Mouse (Mus musculus) hindbrain, postnatal 0 days (tissue): Measurements from ENCODE around the gene Gse1. TPM values are rescaled to one million over a fixed set of nuclear protein-coding genes. Genes with fewer than 3 reads are reported as not detected.

Experiments
- ATAC-seq: fragments of 200-750 bp; cut with Nextera tagmentation; 2 replicates; pipeline ENCODE4 v1.8.0; 2017; ENCODE audit warnings: mild to moderate bottlenecking, moderate TSS enrichment, moderate library complexity
- DNase-seq: peaks from one replicate; pipeline ENCODE4 v3.0.0-alpha.2; 2015; ENCODE audit warnings: low spot score
- H3K27ac ChIP-seq: fragments of 300-500 bp; sonication (generic); 2 replicates; pipeline ENCODE4 v1.5.1; 2014; ENCODE audit warnings: mild to moderate bottlenecking
- H3K27me3 ChIP-seq: fragments of 300-500 bp; sonication (generic); 2 replicates; pipeline ENCODE4 v1.6.1; 2014; ENCODE audit warnings: low read length, mixed read lengths; ENCODE audit not compliant: insufficient read depth
- H3K36me3 ChIP-seq: fragments of 300-500 bp; sonication (generic); 2 replicates; pipeline ENCODE4 v1.6.1; 2014; ENCODE audit warnings: low read length, mixed read lengths; ENCODE audit not compliant: insufficient read depth
- H3K4me1 ChIP-seq: fragments of 300-500 bp; sonication (generic); 2 replicates; pipeline ENCODE4 v1.6.1; 2014; ENCODE audit warnings: antibody characterized with exemption, low read length, mixed read lengths; ENCODE audit not compliant: insufficient read depth
- H3K4me2 ChIP-seq: fragments of 300-500 bp; sonication (generic); 2 replicates; pipeline ENCODE4 v1.6.1; 2014; ENCODE audit warnings: low read depth, mild to moderate bottlenecking, low read length, moderate library complexity, mixed read lengths
- H3K4me3 ChIP-seq: fragments of 300-500 bp; sonication (generic); 2 replicates; pipeline ENCODE4 v1.5.1; 2014; ENCODE audit warnings: low read length
- H3K9ac ChIP-seq: fragments of 300-500 bp; sonication (generic); replicated peaks from 2 replicates; pipeline ENCODE4 v1.6.1; 2014; ENCODE audit warnings: mild to moderate bottlenecking, low read length, moderate library complexity, mixed read lengths
- H3K9me3 ChIP-seq: fragments of 300-500 bp; sonication (generic); 2 replicates; pipeline ENCODE4 v1.6.1; 2016; ENCODE audit warnings: low read length, mixed read lengths
- CTCF ChIP-seq: IDR thresholded peaks from 2 replicates; pipeline ENCODE4 v1.5.1; 2016; ENCODE audit warnings: antibody characterized with exemption, control low read depth, low read depth
- WGBS: fragments of 180-500 bp; shearing (Covaris S2); extraction: QIAGEN DNeasy Blood & Tissue Kit; methylation state at CpG from one replicate; pipeline ENCODE4 v1.1.7; 2014; 5-methylcytosine and 5-hydroxymethylcytosine counted together
- polyA plus RNA-seq: library from polyadenylated mRNA; unstranded; fragments of >200 nt; fragmentation: Nextera tagmentation; extraction: Ambion mirVana; gene quantifications from 2 replicates; pipeline ENCODE4 v1.2.1, GENCODE M21; 2015
- total RNA-seq: library from RNA; depleted of rRNA; stranded (reverse); fragments of >200 nt; gene quantifications from 2 replicates; pipeline ENCODE4 v1.2.3, GENCODE M21; 2014

Gse1 gene
- total and polyA plus RNA-seq, 2 experiments from 2014 or later = 13.4 to 48.3 TPM

DNA sequence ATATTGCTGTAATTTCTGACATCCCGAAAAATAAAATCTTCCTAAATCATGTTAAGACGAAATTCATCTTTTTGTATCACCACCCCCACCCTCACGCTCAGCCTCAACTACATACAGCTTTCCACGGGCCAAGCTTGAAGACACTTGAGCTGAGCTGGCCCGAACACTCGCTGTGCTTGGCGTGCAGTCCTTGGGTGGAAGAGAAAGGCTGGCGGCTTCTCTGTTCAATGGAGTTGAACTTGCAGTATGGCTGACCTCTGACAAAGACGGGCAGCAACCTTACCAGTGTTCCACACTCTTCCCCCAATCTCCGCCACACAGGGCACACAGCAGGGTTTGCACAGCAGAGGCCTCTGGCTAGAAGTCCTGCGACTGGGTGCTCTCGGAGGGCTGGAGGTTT, 353.1 kb downstream of the Gse1 start:
- Histone ChIP-seq H3K9ac (no peak overlapping the region), H3K4me3 (no peak overlapping the region), H3K4me1 (no peaks in the 10 kb centered on the region), H3K4me2 (no peak overlapping the region), H3K27ac (peak overlapping the region; percentile 48; the same call in 1 of the 2 replicates), H3K36me3 (peaks cover 27% of the 10 kb centered on the region), H3K9me3 (no peaks in the 10 kb centered on the region), H3K27me3 (no peaks in the 10 kb centered on the region)
- ATAC-seq (no peak), DNase-seq (no peak)
- no peak for TF ChIP-seq CTCF
- WGBS = 76% methylated on average over 12 of the region's 12 CpGs

GRCm38 (mm10) chr8:120581811-120582210, 353.6 kb downstream of the Gse1 start:
- ATAC-seq (peak; percentile 30), DNase-seq (no peak)
- TF ChIP-seq CTCF = no peak
- Histone ChIP-seq H3K9me3 (no peaks in the 10 kb centered on the region), H3K36me3 (peaks cover 23% of the 10 kb centered on the region), H3K4me2 (no peak overlapping the region), H3K4me3 (no peak overlapping the region), H3K27me3 (no peaks in the 10 kb centered on the region), H3K27ac (peak overlapping the region; percentile 48; the same call in 1 of the 2 replicates), H3K4me1 (no peaks in the 10 kb centered on the region), H3K9ac (no peak overlapping the region)
- 66% methylated on average over 8 of the region's 8 CpGs for WGBS

DNA sequence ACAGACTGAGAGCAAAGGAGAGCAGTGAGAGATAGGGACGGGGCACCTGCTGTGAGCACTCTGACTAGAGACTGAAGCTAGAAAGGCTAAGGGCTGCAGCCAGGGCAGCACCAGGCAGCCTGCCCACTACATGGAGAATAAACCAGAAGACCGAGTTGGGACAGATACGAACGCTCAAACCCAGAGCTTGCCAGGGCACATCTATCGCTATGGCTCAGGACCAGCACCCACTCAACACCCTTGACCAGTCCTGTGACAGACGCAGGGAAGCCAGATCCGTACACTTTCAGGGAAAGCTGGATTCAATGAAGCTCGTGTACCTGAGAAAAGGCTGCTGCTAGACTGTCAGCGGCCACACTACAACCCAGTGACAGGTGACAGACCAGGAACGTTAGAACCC, 357.3 kb downstream of the Gse1 start:
- no peak for DNase-seq
- Histone ChIP-seq H3K4me1 (no peaks in the 10 kb centered on the region), H3K4me3 (no peak overlapping the region), H3K27ac (no peak overlapping the region), H3K9ac (no peak overlapping the region), H3K27me3 (no peaks in the 10 kb centered on the region), H3K36me3 (no peaks in the 10 kb centered on the region), H3K9me3 (no peaks in the 10 kb centered on the region), H3K4me2 (no peak overlapping the region)
- TF ChIP-seq CTCF = no peak
- no peak for ATAC-seq
- 93% methylated on average over 10 of the region's 10 CpGs for WGBS

GRCm38 (mm10) chr8:120588908-120589771, 360.9 kb downstream of the Gse1 start, which contains the start of gene Gins2:
Gene Gins2, minus strand, starts transcription at chr8:120589304.
- H3K4me2 ChIP-seq = peak within 1 kb of the TSS; percentile 90
- H3K4me1 ChIP-seq = peaks cover 4% of the 10 kb centered on the region; the same call in 1 of the 2 replicates
- ATAC-seq = peak; percentile 99
- peak within 1 kb of the TSS; percentile 16; the same call in 1 of the 2 replicates for H3K27ac ChIP-seq
- H3K27me3 ChIP-seq = no peaks in the 10 kb centered on the region
- no peaks in the 10 kb centered on the region for H3K36me3 ChIP-seq
- under 1% methylated on average over 67 of the region's 67 CpGs for WGBS
- peak; percentile 18; the same call in 1 of the 2 replicates for TF ChIP-seq CTCF
- DNase-seq = peak; percentile 99
- H3K4me3 ChIP-seq = peak within 1 kb of the TSS; percentile 48
- H3K9me3 ChIP-seq = no peaks in the 10 kb centered on the region
- H3K9ac ChIP-seq = peak within 1 kb of the TSS; percentile 55

- no peak for DNase-seq
- Histone ChIP-seq H3K9ac (no peak overlapping the region), H3K36me3 (no peaks in the 10 kb centered on the region), H3K27ac (0 out of 2 replicates have a peak overlapping the region, but pooled peaks have one; percentile 16), H3K9me3 (no peaks in the 10 kb centered on the region), H3K4me1 (peaks cover 4% of the 10 kb centered on the region; the same call in 1 of the 2 replicates), H3K4me2 (peak overlapping the region; percentile 90), H3K4me3 (peak overlapping the region; percentile 48; the same call in 1 of the 2 replicates), H3K27me3 (no peaks in the 10 kb centered on the region)
- ATAC-seq = no peak
- 58% methylated on average over 2 of the region's 2 CpGs for WGBS
- TF ChIP-seq CTCF = no peak
These were observed 361.7 kb downstream of the Gse1 start for GRCm38 (mm10) chr8:120589921-120590320.

DNA sequence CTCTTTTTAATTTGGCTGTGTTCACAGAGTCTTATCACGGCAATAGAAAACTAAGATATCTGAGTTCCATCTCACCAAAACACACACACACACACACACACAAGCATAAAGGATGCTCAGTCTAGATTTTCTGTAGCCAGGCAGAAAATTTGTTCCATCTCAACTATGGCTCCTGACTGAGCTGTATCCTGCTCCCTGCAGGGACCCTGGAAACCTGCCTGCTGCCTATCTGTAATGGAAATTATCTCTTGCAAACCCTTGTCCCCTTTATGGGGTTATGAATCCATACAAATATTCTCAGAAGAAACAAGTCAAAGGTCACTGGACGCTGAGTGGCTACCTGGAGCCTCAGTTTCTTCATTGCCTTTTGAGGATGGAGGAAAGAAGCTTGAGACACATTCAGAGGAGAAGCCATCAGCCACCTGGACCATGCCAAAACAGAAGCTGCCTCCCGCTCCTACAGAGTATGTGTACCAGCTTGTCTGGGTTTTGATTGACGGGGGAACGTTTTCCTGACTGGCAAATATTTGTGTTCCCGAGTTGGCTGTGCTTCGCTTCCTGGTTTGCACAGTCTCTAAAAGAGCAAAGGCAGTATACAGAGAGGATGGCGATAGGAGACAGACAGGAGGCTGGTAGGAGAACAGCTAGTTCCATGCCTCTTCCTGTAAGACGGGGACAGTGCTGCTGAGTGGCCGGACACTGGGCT, 363.5 kb downstream of the Gse1 start:
- Histone ChIP-seq H3K4me1 (peaks cover 4% of the 10 kb centered on the region; the same call in 1 of the 2 replicates), H3K36me3 (no peaks in the 10 kb centered on the region), H3K9me3 (no peaks in the 10 kb centered on the region), H3K4me2 (no peak overlapping the region), H3K4me3 (no peak overlapping the region), H3K27ac (no peak overlapping the region), H3K9ac (no peak overlapping the region), H3K27me3 (no peaks in the 10 kb centered on the region)
- 64% methylated on average over 10 of the region's 10 CpGs for WGBS
- no peak for DNase-seq
- ATAC-seq = no peak
- TF ChIP-seq CTCF = no peak
